Mouse (Mus musculus) thymus, adult 2 months (tissue): ENCODE measurements around the gene Glt28d2. TPM values are rescaled to one million over a fixed set of nuclear protein-coding genes. Genes with fewer than 3 reads are reported as not detected.

ENCODE experiments used
- DNase-seq: peaks from one replicate; pipeline ENCODE4 v3.0.0; 2021
- H3K27ac ChIP-seq: fragments of 200-500 bp; 2 replicates; pipeline ENCODE4 v1.5.1; 2012; ENCODE audit warnings: low read length, control low read depth; ENCODE audit not compliant: control insufficient read depth, insufficient read depth
- H3K27me3 ChIP-seq: fragments of 200-500 bp; 2 replicates; pipeline ENCODE4 v1.6.1; 2012; ENCODE audit warnings: mild to moderate bottlenecking, low read length, moderate library complexity, mixed read lengths; ENCODE audit not compliant: control insufficient read depth, insufficient read depth
- H3K36me3 ChIP-seq: fragments of 200-500 bp; 2 replicates; pipeline ENCODE4 v1.6.1; 2012; ENCODE audit warnings: mild to moderate bottlenecking, low read length, moderate library complexity; ENCODE audit not compliant: control insufficient read depth, insufficient read depth
- H3K4me1 ChIP-seq: fragments of 200-500 bp; replicated peaks from 2 replicates; pipeline ENCODE4 v1.6.1; 2012; ENCODE audit warnings: low read length; ENCODE audit not compliant: control insufficient read depth, insufficient read depth
- H3K4me3 ChIP-seq: fragments of 200-500 bp; 2 replicates; pipeline ENCODE4 v1.5.1; 2012; ENCODE audit warnings: mild to moderate bottlenecking, low read length, control low read depth, moderate library complexity; ENCODE audit not compliant: control insufficient read depth, insufficient read depth
- CTCF ChIP-seq: fragments of 200-500 bp; IDR thresholded peaks from 2 replicates; pipeline ENCODE4 v1.5.1; 2012; ENCODE audit warnings: mild to moderate bottlenecking, control low read depth, low read length, moderate library complexity, borderline replicate concordance; ENCODE audit not compliant: control insufficient read depth, poor library complexity, insufficient read depth; ENCODE audit errors: extremely low read depth
- POLR2A ChIP-seq: fragments of 200-500 bp; IDR thresholded peaks from 2 replicates; pipeline ENCODE4 v1.6.1; 2012; ENCODE audit warnings: mild to moderate bottlenecking, low read length, control low read depth, moderate library complexity; ENCODE audit not compliant: control insufficient read depth, poor library complexity, insufficient read depth; ENCODE audit errors: extremely low read depth
- WGBS: fragments of 180-500 bp; shearing (Covaris S2); methylation state at CpG from one replicate; pipeline ENCODE4 v1.1.7; 2018; 5-methylcytosine and 5-hydroxymethylcytosine counted together
- polyA plus RNA-seq: library from polyadenylated mRNA; depleted of rRNA; stranded (reverse); fragments of >200 nt; gene quantifications from 2 replicates; pipeline ENCODE4 v1.2.3, GENCODE M21; 2012

The Glt28d2 gene
- polyA plus RNA-seq, 1 experiment = 0.96 TPM

DNA sequence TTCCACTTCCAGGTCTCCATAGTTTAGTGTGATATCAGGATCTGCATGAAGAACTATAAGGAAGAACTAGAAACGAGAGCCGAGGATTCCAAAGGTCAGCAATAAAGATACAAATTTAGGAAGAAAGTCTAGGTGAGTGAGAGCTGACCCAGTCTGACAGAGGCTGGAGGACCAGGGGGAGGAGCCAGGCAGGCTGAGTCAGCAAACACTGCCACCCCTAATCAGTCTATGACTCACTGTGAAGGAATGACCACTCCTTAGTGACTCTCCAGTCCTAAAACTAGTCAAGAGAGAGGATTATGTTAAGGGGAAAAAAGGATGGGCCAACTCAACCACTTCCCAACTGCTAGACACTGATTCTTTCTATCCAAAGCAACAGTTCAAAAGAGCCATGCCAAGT is 6.6 kb downstream of the Glt28d2 start:
- TF ChIP-seq CTCF (no peak), POLR2A (no peak)
- Histone ChIP-seq H3K4me3 (no peak overlapping the region), H3K27ac (no peak overlapping the region), H3K4me1 (no peaks in the 10 kb centered on the region), H3K36me3 (no peaks in the 10 kb centered on the region), H3K27me3 (no peaks in the 10 kb centered on the region)
- DNase-seq = no peak
- WGBS = 98% methylated on average over 2 of the region's 2 CpGs

DNA sequence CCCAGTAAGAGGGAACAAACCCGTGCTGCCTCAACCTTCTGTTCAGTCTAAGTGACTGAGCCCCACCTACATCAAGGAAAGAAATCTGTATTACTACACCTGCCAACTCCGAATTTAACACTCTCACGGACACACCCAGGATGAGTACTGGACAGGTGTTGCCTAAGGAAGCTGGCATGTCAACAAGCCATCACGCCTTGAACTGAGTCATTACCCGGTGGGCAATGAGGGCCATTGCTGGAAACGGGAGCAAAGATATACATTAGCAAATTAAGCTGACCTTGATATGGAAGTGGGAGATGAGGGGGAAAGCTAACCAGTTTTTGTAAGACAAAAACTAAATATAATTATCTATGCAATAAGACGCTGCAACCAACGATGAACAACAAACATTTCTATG is 7.2 kb downstream of the Glt28d2 start:
- TF ChIP-seq POLR2A = no peak
- TF ChIP-seq CTCF = no peak
- H3K4me1 ChIP-seq = no peaks in the 10 kb centered on the region
- H3K27me3 ChIP-seq = no peaks in the 10 kb centered on the region
- H3K36me3 ChIP-seq = no peaks in the 10 kb centered on the region
- H3K27ac ChIP-seq = no peak overlapping the region
- no peak overlapping the region for H3K4me3 ChIP-seq
- 92% methylated on average over 8 of the region's 8 CpGs for WGBS
- DNase-seq = no peak

DNA sequence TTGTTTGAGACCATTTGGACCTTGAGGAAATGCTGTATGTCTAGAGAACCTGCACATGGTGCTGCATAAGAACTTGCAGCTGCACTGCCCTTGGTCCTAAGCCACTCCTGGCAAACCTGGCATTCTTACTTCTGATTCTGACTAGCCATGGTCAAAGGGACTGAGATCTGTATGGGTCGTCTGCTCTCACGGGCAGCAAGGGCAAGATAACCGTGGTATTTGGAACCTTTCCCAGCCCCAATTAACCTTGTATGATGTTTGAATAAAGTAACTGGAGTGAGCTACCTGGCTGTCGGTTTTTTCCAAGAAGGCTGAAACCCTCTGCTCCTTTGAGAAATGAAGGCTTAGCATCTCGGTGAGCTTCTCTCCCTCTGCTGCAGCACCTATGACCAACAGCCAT is 8.4 kb downstream of the Glt28d2 start:
- no peak overlapping the region for H3K27ac ChIP-seq
- 85% methylated on average over 5 of the region's 5 CpGs for WGBS
- H3K27me3 ChIP-seq = no peaks in the 10 kb centered on the region
- H3K4me3 ChIP-seq = no peak overlapping the region
- no peak for TF ChIP-seq CTCF
- no peak for TF ChIP-seq POLR2A
- DNase-seq = no peak
- no peaks in the 10 kb centered on the region for H3K36me3 ChIP-seq
- H3K4me1 ChIP-seq = no peaks in the 10 kb centered on the region

DNA sequence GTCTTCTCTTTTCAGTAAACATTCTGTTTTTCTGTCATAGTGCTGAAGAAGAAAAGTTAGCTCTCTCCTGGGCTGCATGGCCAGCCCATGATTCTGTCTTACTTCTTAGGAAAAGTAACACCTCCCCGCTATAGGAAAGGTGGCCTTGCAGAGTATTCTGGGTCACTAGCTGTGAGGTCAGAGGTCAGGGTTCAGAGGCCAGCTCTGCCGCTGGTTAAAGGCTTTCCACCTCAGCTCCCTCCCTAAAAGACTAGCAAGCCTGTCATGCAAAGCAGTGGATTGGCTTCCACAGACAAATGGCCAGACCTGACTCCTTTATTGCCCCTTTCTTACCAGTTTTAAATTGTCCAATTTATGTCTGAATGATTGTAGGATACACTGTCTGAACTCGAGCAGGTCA is 23.3 kb downstream of the Glt28d2 start:
- Histone ChIP-seq H3K4me1 (no peaks in the 10 kb centered on the region), H3K27me3 (no peaks in the 10 kb centered on the region), H3K4me3 (no peak overlapping the region), H3K36me3 (no peaks in the 10 kb centered on the region), H3K27ac (no peak overlapping the region)
- TF ChIP-seq CTCF (no peak), POLR2A (no peak)
- 76% methylated on average over 3 of the region's 3 CpGs for WGBS
- no peak for DNase-seq

- H3K27ac ChIP-seq = no peak overlapping the region
- no peaks in the 10 kb centered on the region for H3K36me3 ChIP-seq
- no peak overlapping the region for H3K4me3 ChIP-seq
- no peaks in the 10 kb centered on the region for H3K27me3 ChIP-seq
- no peak for TF ChIP-seq CTCF
- no peak for TF ChIP-seq POLR2A
- 93% methylated on average over 2 of the region's 2 CpGs for WGBS
- no peak for DNase-seq
- H3K4me1 ChIP-seq = no peaks in the 10 kb centered on the region; the same call in 1 of the 2 replicates
Measured at GRCm38 (mm10) chr3:85862886-85863285, 24.4 kb downstream of the Glt28d2 start.

DNA sequence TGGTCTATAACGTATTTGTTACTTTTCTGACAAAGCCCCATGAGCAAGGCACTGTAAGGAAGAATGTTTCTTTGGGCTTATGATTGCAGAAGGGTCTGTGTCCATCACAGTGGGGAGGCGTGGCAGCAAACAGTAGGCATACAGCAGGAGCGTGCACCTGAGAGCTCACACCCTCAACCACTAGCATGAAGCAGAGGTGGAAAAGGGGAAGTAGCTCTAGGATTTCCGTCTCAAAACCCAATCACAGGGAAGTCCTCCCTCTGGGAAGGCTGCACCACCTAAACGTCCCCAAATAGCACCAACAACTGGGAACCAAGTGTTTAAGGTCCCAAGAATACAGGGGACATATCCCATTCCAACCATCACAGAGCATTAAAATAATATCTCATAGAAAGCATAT is 26.3 kb downstream of the Glt28d2 start:
- DNase-seq = no peak
- no peaks in the 10 kb centered on the region; the same call in 1 of the 2 replicates for H3K4me1 ChIP-seq
- H3K27me3 ChIP-seq = no peaks in the 10 kb centered on the region
- H3K27ac ChIP-seq = no peak overlapping the region
- no peaks in the 10 kb centered on the region for H3K36me3 ChIP-seq
- 22% methylated on average over 5 of the region's 5 CpGs for WGBS
- TF ChIP-seq POLR2A (no peak), CTCF (no peak)
- no peak overlapping the region for H3K4me3 ChIP-seq

DNA sequence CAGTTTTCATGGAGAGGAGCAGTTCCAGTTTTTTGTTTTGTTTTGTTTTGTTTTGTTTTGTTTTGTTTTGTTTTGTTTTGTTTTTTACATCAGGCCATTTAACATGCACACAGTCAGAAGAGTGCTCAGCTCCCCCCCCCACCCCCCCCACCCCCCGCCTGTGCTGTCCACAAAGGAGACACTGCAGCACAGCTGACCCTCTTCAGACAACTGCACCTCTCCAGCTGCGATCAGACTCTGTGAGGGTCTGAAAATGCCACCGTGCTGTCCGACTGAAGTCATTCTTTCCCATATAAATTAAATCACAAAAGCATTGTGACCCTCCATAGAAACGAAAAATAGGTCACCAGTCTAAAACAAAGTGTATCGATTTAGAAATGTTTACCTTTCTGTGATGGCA is 28.0 kb downstream of the Glt28d2 start:
- no peak for DNase-seq
- 95% methylated on average over 6 of the region's 6 CpGs for WGBS
- H3K27ac ChIP-seq = no peak overlapping the region
- H3K4me3 ChIP-seq = no peak overlapping the region
- H3K4me1 ChIP-seq = no peaks in the 10 kb centered on the region; the same call in 1 of the 2 replicates
- no peaks in the 10 kb centered on the region for H3K27me3 ChIP-seq
- TF ChIP-seq POLR2A (no peak), CTCF (no peak)
- H3K36me3 ChIP-seq = no peaks in the 10 kb centered on the region
